Mouse (Mus musculus): ENCODE measurements around the gene Rgs3.

The Rgs3 gene

DNA sequence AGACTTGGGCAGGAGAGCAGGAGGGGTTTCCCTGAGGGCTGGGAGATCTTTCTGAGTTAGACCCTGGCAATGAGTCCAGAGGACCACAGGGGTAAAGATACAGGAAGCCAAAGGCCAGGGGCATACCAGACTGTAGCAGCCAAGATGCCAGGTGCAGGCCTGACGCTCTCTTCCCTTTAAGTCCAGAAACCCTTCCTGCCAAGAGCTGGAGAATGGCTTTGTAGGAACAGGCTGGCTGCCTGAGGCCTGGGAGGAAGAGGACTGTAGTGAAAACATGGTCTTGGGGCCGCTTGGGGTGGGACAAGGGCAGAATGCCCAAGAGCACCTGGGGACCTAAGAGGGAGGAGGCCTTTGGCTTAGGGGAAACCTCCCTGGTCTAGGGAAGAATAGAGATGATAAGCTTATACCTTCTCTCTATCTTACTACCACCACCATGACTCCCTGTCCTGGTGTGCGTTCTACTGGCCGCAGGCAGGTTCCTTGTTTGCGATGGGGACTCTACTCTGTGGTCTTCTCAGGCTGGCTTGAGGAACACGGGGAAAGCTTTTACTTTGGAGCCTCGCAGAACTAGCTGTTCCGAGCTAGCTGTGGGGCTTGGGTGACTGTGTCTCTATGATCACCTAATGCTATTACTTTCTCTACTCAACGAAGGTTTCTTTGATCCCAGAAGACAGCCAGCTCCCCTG is 46.4 kb downstream of the Rgs3 start:
- no peak for DNase-seq (ENCODE audit: low spot score in 2 of 2)

- no peak for DNase-seq (ENCODE audit: low spot score in 2 of 2)
Observed at GRCm38 (mm10) chr4:62606542-62606882, 46.9 kb downstream of the Rgs3 start.

GRCm38 (mm10) chr4:62606905-62607304 is 47.3 kb downstream of the Rgs3 start:
- DNase-seq (ENCODE audit: low spot score in 2 of 2): no peak

- DNase-seq (ENCODE audit: low spot score in 2 of 2): no peak
Observed at GRCm38 (mm10) chr4:62607345-62607744, 47.7 kb downstream of the Rgs3 start.

DNA sequence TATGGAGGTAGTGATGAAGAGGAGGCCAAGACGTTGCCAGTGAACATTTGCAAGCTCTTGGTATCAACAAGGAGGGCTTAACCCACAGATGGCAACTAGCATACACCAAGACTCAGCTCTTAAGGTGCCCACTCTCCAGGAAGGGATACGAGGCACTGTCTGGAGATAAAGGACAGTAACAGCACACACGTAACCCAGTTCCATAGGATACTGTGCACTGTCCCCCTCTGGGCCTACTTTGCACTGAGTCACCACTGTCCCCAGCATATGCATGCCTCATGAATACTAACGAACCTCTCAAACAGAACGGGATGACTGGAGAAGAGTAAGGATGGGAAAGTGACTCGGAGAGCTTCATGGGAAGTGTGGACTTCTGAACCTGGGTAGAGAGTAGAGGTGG is 48.2 kb downstream of the Rgs3 start:
- no peak for DNase-seq (ENCODE audit: low spot score in 2 of 2)

GRCm38 (mm10) chr4:62609333-62609732 is 49.7 kb downstream of the Rgs3 start:
- DNase-seq (ENCODE audit: low spot score in 2 of 2): no peak

DNA sequence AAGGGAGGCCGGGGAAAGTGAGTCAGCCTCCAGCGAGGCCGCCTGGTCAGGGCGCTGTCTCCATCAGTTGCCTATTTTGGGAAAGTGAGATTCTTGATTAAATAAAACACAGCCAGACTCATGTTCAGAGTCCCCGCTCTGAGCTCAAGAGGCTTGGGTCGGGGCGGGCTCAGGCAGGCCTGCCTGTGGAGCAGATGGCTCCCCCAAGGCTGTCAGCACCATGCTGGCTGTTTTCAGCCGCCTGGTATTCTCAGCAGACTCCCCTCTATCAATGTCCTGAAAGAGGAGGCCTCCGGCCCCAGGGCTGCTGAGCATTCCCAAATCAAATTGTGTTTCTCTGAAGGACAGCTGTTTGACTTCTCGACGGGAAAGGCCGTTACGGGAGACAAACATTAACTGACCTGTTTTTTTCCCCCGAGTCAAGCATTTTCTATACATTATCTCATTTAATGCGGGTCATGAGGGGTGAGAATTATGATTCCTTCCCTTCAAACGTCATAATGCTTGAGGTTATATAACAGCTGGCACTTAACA is 50.6 kb downstream of the Rgs3 start:
- DNase-seq (ENCODE audit: low spot score in 2 of 2): no peak

GRCm38 (mm10) chr4:62612601-62613501 is 53.2 kb downstream of the Rgs3 start:
- DNase-seq (ENCODE audit: low spot score in 2 of 2): peak; percentile 71 to 75

DNA sequence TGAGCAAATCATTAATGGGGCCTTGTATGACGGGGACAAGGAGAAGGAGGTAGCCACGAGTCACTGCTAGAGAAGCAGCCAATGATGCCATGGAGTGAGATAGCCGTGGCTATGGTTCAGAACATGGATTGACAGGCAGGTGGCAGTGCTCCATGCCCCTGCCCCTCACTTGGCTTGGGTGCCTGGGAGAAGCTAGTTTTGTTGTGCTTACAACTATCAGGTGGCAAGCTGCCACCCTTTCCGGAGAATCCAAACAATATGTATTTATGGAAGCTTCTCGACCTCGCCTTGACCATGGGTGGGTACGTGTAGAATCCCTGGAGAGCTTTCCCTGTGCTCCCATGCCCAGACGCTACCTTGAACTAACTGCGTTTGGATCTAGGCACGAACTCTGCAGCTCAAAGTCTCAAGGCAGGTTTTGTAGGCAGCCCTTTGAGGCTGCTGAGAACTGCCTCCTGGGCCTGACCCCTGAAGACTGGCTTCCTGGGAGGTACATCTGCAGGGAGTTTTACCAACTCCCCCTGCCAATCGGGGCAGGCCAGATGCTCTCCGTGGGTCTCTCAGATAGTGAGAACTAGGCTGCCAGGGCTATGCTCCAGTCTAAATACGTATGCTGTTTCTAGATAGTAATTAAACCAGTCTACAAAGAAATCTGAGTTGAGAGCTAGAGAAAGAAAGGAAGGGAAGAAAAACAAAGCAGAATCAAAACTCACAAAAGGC is 54.2 kb downstream of the Rgs3 start:
- no peak for DNase-seq (ENCODE audit: low spot score in 2 of 2)

GRCm38 (mm10) chr4:62617856-62618440 is 58.3 kb downstream of the Rgs3 start:
- DNase-seq (ENCODE audit: low spot score in 2 of 2): no peak

DNA sequence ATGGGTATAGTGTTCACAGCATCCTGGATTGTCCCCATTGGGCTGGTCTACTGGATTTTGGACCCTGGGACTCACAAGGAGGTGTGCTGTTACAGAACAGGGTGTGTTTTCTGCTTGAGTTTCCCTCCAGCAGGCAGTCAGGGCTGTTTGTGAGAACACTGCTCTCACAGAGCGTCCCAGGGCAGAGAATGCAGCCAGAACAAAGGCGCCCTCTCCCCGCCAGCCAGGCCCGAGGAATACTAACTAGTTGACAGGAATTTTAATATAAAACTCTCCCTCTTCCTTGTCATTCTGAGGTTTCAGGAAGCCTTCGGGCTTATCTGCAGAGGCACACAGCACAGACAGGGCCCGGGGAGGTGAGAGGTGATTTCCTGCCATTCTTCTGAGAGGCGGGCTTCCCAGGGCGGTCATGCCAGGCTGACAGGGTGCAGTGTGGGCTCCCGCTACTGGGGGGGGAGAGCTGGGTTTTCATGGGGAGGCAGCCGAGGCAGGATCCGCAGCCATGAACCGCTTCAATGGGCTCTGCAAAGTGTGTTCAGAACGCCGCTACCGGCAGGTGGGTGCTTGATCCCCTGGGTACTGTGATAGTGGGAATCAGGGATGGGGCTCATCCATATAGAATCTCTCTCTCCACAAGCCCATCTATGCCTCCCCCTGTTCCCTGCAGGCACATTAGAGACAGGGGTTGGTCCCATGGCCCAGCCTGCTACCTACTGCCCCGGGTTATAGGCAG is 59.8 kb downstream of the Rgs3 start:
- no peak for DNase-seq (ENCODE audit: low spot score in 2 of 2)

- DNase-seq (ENCODE audit: low spot score in 2 of 2): no peak
Observed at GRCm38 (mm10) chr4:62619965-62620244, 60.3 kb downstream of the Rgs3 start.

- DNase-seq (ENCODE audit: low spot score in 2 of 2): no peak
Observed at GRCm38 (mm10) chr4:62621151-62621550, 61.5 kb downstream of the Rgs3 start.

- DNase-seq (ENCODE audit: low spot score in 2 of 2): no peak
Observed at GRCm38 (mm10) chr4:62621880-62622675, 62.4 kb downstream of the Rgs3 start.

DNA sequence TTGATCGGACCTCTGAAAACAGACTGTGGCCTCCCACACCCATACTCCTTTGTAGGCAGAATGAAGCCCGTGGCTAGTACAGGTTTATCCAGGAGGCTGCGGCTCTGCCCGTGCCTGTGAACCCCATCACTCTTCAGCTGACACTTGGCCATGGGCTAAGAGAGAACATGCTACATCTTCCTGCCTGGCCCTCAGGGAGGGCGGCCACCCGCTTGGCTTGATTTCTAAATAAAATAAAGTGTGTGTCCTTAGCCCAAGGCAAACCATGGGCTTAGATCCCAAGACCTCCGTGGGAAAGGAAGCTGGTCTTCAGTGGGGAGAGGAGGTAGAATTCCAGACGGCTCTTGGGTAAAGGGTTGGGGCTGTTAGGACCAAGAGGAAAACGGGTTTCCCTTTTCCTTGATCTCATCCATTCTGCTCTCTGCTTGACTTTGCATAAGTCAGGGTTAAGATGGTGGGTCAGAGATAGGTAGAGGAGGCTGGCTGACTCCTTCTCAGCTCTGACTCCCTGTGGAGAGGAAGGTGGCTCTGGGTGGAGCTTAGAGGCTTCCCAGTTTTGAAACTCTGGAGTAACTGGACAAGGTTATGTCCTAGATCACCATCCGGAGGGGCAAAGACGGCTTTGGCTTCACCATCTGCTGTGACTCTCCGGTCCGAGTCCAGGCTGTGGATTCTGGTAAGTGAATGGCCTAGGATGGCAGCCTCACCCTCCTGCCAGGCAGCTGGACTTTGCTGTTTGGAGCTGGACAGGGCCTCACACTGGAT is 63.8 kb downstream of the Rgs3 start:
- DNase-seq (ENCODE audit: low spot score in 2 of 2): no peak

DNA sequence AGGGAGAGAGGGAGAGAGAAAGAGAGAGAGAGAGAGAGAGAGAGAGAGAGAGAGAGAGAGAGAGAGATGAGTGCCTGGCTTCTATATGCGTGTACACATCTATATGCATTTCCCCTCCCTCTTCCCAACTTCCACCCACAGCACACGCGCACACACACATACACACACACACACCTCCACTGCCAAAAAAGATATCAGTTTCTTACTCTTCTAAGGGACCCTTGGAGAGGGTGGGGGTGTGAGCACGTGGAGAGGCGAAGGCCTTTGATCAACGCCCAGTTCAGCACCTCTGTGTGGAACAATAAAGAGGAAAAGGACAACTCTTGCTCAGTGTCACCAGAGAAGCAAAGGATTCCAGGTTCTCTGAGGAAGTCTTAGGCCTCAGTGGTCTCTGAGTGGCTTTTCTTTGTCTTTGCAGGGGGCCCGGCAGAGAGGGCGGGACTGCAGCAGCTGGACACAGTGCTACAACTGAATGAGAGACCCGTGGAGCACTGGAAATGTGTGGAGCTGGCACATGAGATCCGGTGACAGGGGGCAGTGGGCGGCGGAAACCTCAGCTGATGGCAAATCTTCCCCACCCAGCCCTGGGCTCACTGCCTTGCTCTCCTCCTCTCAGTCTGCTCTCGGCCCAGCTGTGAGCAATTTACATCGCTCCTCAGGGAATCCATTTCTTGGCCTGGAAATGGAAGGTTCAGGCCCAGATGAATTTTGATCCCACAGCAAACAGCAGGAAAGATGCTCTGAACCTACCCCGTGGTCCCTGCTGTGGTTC is 65.2 kb downstream of the Rgs3 start:
- no peak for DNase-seq (ENCODE audit: low spot score in 2 of 2)

DNA sequence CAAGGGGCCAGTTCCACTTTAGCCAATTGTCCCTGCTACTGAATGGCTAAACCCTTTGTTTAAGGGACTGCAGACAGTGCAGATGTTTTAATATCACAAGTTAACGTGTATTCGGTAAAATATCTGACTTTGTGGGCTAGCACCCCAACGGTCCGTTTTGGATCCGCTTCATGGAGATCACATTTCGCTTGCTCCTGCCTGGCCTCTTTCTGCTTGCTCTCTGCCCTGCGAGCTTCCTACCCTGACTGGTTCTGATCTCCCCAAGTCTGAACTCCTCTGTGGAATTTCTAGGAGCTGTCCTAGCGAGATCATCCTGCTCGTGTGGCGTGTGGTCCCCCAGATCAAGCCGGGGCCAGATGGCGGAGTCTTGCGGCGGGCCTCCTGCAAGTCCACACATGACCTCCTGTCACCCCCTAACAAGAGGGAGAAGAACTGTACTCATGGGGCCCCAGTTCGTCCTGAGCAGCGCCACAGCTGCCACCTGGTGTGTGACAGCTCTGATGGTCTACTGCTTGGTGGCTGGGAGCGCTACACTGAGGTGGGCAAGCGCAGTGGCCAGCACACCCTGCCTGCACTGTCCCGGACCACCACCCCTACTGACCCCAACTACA is 65.9 kb downstream of the Rgs3 start:
- DNase-seq (ENCODE audit: low spot score in 2 of 2): no peak

GRCm38 (mm10) chr4:62626228-62627026 is 66.8 kb downstream of the Rgs3 start:
- DNase-seq (ENCODE audit: low spot score in 2 of 2): no peak

Measured in frontal cortex, postnatal 14 days (tissue).